Mouse (Mus musculus) left cerebral cortex, postnatal 25 days (tissue): ENCODE data around the gene Trim62. TPM values are rescaled to one million over a fixed set of nuclear protein-coding genes. Genes with fewer than 3 reads are reported as not detected.

Source experiments
- DNase-seq, 2 experiments: peaks; one replicate each; pipeline ENCODE4 v3.0.0; 2022; ENCODE audit warnings: low spot score in 2 of 2, mixed read lengths in 1 of 2
- intact Hi-C: fragments of 180-260 bp; cut with DNase I; formaldehyde crosslinking; loops from one replicate; pipeline ENCODE4 v1.15.1; 2025
- total RNA-seq, 2 experiments: library from RNA; stranded (reverse); gene quantifications; 2 replicates each; pipeline ENCODE4 v1.2.3; 2021

Gene Trim62
- total RNA-seq, 2 experiments from 2014 or later: 17.2 to 20.4 TPM

DNA sequence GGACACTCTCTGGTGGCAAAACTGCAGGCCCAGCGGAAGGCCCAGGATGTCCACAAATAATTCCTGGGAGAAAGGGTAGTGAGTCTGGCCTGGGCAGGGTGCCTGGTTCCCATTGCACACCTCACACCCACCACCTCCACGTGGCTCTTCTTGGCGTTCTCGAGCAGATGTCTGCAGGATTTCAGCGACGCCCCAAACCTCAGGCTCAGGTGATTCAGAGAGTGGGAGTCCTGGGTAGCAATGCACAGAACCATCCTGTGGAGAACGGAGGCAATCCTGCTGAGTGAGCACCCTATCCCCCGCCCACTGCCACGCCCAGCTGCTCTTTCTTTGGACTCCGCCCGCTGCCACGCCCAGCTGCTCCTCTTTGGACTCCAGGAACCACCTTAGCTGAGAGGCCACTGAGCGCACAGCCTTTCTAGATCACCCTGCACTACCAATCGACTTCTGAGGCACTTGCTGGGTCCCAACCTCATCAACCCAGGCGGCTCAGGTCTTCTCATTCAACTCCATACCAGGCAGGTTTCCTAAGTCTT lies 66.2 kb downstream of the Trim62 start:
- intact Hi-C loops: no loop called here
- peak in 1 of 2 experiments; percentile 48 for DNase-seq

- no peak for DNase-seq
- intact Hi-C loops: no loop called here
These were observed 67.1 kb downstream of the Trim62 start for GRCm38 (mm10) chr4:128950461-128950860.

DNA sequence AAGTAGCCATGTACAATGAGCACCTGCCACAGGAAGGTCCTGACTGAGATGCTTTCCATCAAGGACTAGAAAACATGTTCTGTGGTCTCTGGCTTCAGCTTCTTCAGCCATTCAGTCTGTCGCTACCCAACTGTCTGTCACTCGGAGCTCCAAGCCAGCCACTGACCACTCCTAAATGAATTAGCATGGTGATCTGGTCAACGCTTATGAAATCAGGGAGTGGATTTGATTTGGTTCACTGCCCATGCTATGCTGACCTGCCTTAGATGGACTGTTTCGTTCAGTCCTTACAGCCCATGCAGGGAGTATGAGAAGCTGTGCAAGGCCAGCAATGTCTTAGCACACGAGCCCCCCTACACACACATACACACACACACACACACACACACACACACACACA lies 70.5 kb downstream of the Trim62 start:
- no peak for DNase-seq
- intact Hi-C loops: no loop called here

DNA sequence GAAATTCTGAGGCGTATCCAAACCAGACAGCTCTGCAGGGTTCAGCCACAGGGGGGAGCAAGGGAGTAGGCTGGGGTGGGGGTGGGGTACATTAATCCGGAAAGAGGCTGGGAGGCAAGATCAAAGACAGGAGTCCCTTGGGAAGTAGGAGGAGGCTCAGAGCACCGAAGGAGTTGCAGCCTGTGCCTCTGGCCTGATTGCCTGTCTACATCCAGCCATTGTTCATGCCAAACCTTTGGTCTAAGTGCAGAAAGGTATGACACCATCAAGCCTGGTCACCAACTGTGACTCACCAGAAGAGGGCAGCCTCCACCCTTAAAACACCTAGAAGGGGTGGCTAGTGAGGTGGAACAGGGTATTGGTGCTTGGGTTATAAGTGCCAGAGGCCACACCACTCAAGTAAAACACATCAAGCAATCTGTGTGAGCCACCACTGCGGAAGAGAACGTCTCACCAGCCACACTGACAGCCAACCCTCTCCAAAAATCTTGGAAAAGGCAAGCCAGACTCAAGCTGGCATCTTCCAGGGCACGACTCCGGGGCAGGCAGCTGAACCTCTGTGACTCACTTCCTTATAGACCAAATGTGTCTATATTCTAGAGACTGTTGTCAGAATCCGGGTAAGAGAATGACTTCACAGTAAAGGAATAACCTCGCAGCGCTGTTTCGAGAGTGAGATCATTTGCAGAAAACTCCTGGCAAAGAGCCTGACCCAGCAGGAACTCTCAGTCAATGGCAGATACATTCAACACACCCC lies 74.0 kb downstream of the Trim62 start:
- DNase-seq: peak in 1 of 2 experiments; percentile 29
- intact Hi-C loops: loop anchor here (5.0 kb wide), 1 partner anchor 130 kb away; no protein-coding TSS in a partner anchor

GRCm38 (mm10) chr4:128958156-128958555 lies 74.8 kb downstream of the Trim62 start:
- DNase-seq: no peak
- intact Hi-C loops: loop anchor here (5.0 kb wide), 1 partner anchor 129 kb away; no protein-coding TSS in a partner anchor

- no peak for DNase-seq
- intact Hi-C loops: loop anchor here (5.0 kb wide), 1 partner anchor 128 kb away; no protein-coding TSS in a partner anchor
These were observed 75.5 kb downstream of the Trim62 start for GRCm38 (mm10) chr4:128958849-128959248.

GRCm38 (mm10) chr4:128959676-128960075 lies 76.3 kb downstream of the Trim62 start:
- DNase-seq: no peak
- intact Hi-C loops: loop anchor here (5.0 to 10.0 kb wide), 2 partner anchors 128 to 225 kb away; partner anchors contain the start of genes S100pbp and Yars

Other genes starting within 250 kb of the Trim62 start
- 10 to 100 TPM; 82.7 to 92.4 TPM for gene Phc2, start 228.9 kb upstream of the Trim62 start, total RNA-seq
- under 1 TPM; 0.25 to 0.32 TPM for gene A3galt2, start 128.2 kb upstream of the Trim62 start, total RNA-seq
- 10 to 100 TPM; 25.8 to 28.8 TPM for gene Zfp362, start 77.5 kb upstream of the Trim62 start, total RNA-seq
- gene Azin2, start 78.9 kb downstream of the Trim62 start, total RNA-seq: 10 to 100 TPM; 48.8 to 51.4 TPM
- 10 to 100 TPM; 24.8 to 26.5 TPM for gene Ak2, start 108.4 kb downstream of the Trim62 start, total RNA-seq
- gene Rnf19b, start 174.7 kb downstream of the Trim62 start, total RNA-seq: 10 to 100 TPM; 58.7 TPM
- not detected for gene Tmem54, start 222.0 kb downstream of the Trim62 start, total RNA-seq
- 100 to 1,000 TPM; 621 to 724 TPM for gene Hpca, start 238.5 kb downstream of the Trim62 start, total RNA-seq